ENCODE assay signal across 14 mouse cellular contexts in genomic region chr3:50609341-50610012, GRCm38 (mm10).
DNase-seq lines count a peak whose midpoint lies in the region; ATAC-seq lines count a peak whose summit lies in the region.
"Had no signal": no experiment of that assay in that cellular context is flagged by ENCODE, and none has a peak within 500 bp of the region (broad histone marks: within the 10 kb centered on the region; RNA-seq: fewer than 3 reads in every experiment).

No protein-coding gene starts in this region.

- no peak overlapping the region for H3K27ac ChIP-seq in hindbrain, embryonic 11.5 days (ENCODE audit: low read depth, low read length)
- H3K27ac ChIP-seq in hindbrain, embryonic 12.5 days, result no peak overlapping the region
- H3K27ac ChIP-seq in kidney, embryonic 14.5 days (ENCODE audit: low read depth, low read length), result no peak overlapping the region
- no peak overlapping the region for H3K27ac ChIP-seq in midbrain, embryonic 16.5 days (ENCODE audit: low read length)
- H3K27ac ChIP-seq: embryonic facial prominence, embryonic 13.5 days; lung, embryonic 15.5 days had no signal

- H3K36me3 ChIP-seq in hindbrain, embryonic 11.5 days (ENCODE audit: control insufficient read depth, insufficient read depth, low read length), result no peaks in the 10 kb centered on the region
- no peaks in the 10 kb centered on the region for H3K36me3 ChIP-seq in hindbrain, embryonic 12.5 days
- H3K36me3 ChIP-seq in kidney, embryonic 14.5 days (ENCODE audit: control insufficient read depth, insufficient read depth, low read length), result no peaks in the 10 kb centered on the region
- H3K36me3 ChIP-seq in midbrain, embryonic 16.5 days (ENCODE audit: control insufficient read depth, insufficient read depth, low read length), result no peaks in the 10 kb centered on the region
- H3K36me3 ChIP-seq: embryonic facial prominence, embryonic 13.5 days; lung, embryonic 15.5 days had no signal

- ATAC-seq in hindbrain, embryonic 11.5 days (ENCODE audit: low FRiP score), result peak; percentile 27; the same call in 1 of the 2 replicates
- no peak for ATAC-seq in hindbrain, embryonic 12.5 days (ENCODE audit: low FRiP score)
- peak; percentile 92 for ATAC-seq in kidney, embryonic 14.5 days (ENCODE audit: low FRiP score, low TSS enrichment)
- peak; percentile 60; the same call in 1 of the 2 replicates for ATAC-seq in midbrain, embryonic 16.5 days

- no peak overlapping the region for H3K4me2 ChIP-seq in hindbrain, embryonic 11.5 days (replicated peaks; ENCODE audit: low read depth, low read length)
- no peak overlapping the region for H3K4me2 ChIP-seq in hindbrain, embryonic 12.5 days (replicated peaks)
- H3K4me2 ChIP-seq in kidney, embryonic 14.5 days (replicated peaks; ENCODE audit: low read depth, low read length), result no peak overlapping the region
- H3K4me2 ChIP-seq in midbrain, embryonic 16.5 days (ENCODE audit: low read length), result no peak overlapping the region
- H3K4me2 ChIP-seq: embryonic facial prominence, embryonic 13.5 days; lung, embryonic 15.5 days had no signal

- 43% methylated on average over 11 of the region's 11 CpGs for WGBS in hindbrain, embryonic 11.5 days
- 41% methylated on average over 11 of the region's 11 CpGs for WGBS in hindbrain, embryonic 12.5 days
- WGBS in kidney, embryonic 14.5 days, result 20% methylated on average over 11 of the region's 11 CpGs
- WGBS in midbrain, embryonic 16.5 days, result 56% methylated on average over 11 of the region's 11 CpGs

- H3K9me3 ChIP-seq in hindbrain, embryonic 11.5 days (ENCODE audit: control insufficient read depth, low read length), result no peaks in the 10 kb centered on the region
- no peaks in the 10 kb centered on the region for H3K9me3 ChIP-seq in hindbrain, embryonic 12.5 days (replicated peaks)
- H3K9me3 ChIP-seq in kidney, embryonic 14.5 days (ENCODE audit: control insufficient read depth, low read length), result no peaks in the 10 kb centered on the region
- no peaks in the 10 kb centered on the region for H3K9me3 ChIP-seq in midbrain, embryonic 16.5 days (replicated peaks; ENCODE audit: control insufficient read depth, low read length, poor library complexity, severe bottlenecking)
- H3K9me3 ChIP-seq: embryonic facial prominence, embryonic 13.5 days; lung, embryonic 15.5 days had no signal

- H3K4me3 ChIP-seq in hindbrain, embryonic 11.5 days (ENCODE audit: low read depth, low read length), result no peak overlapping the region
- no peak overlapping the region for H3K4me3 ChIP-seq in hindbrain, embryonic 12.5 days
- H3K4me3 ChIP-seq in kidney, embryonic 14.5 days (ENCODE audit: low read length), result no peak overlapping the region
- no peak overlapping the region for H3K4me3 ChIP-seq in midbrain, embryonic 16.5 days (ENCODE audit: low read depth, low read length)
- H3K4me3 ChIP-seq: embryonic facial prominence, embryonic 13.5 days; lung, embryonic 15.5 days had no signal

- H3K9ac ChIP-seq in hindbrain, embryonic 11.5 days (ENCODE audit: low read depth, low read length), result no peak overlapping the region
- no peak overlapping the region for H3K9ac ChIP-seq in hindbrain, embryonic 12.5 days
- H3K9ac ChIP-seq in kidney, embryonic 14.5 days (ENCODE audit: low read depth, low read length), result no peak overlapping the region
- H3K9ac ChIP-seq in midbrain, embryonic 16.5 days (ENCODE audit: low read depth, low read length), result no peak overlapping the region
- H3K9ac ChIP-seq: embryonic facial prominence, embryonic 13.5 days; lung, embryonic 15.5 days had no signal

- no peaks in the 10 kb centered on the region for H3K27me3 ChIP-seq in hindbrain, embryonic 11.5 days (ENCODE audit: control insufficient read depth, insufficient read depth, low read length)
- no peaks in the 10 kb centered on the region for H3K27me3 ChIP-seq in hindbrain, embryonic 12.5 days
- H3K27me3 ChIP-seq in kidney, embryonic 14.5 days (ENCODE audit: control insufficient read depth, insufficient read depth, low read length), result no peaks in the 10 kb centered on the region
- no peaks in the 10 kb centered on the region for H3K27me3 ChIP-seq in midbrain, embryonic 16.5 days (ENCODE audit: control insufficient read depth, insufficient read depth, low read depth, low read length)
- H3K27me3 ChIP-seq: embryonic facial prominence, embryonic 13.5 days; lung, embryonic 15.5 days had no signal

- H3K4me1 ChIP-seq in hindbrain, embryonic 11.5 days (replicated peaks; ENCODE audit: control insufficient read depth, insufficient read depth, low read length), result no peaks in the 10 kb centered on the region
- H3K4me1 ChIP-seq in hindbrain, embryonic 12.5 days, result 0 out of 2 replicates have a peak, but pooled peaks cover 3% of the 10 kb centered on the region
- H3K4me1 ChIP-seq in kidney, embryonic 14.5 days (ENCODE audit: control insufficient read depth, insufficient read depth, low read length), result peaks cover 16% of the 10 kb centered on the region
- H3K4me1 ChIP-seq in midbrain, embryonic 16.5 days (ENCODE audit: control insufficient read depth, insufficient read depth, low read length), result no peaks in the 10 kb centered on the region
- H3K4me1 ChIP-seq: embryonic facial prominence, embryonic 13.5 days; lung, embryonic 15.5 days had no signal

- DNase-seq in hindbrain, embryonic 11.5 days (ENCODE audit: low spot score), result peak; percentile 9
- peak; percentile 32 for DNase-seq in embryo, embryonic 11 days
- no peak for DNase-seq in cerebellum, postnatal 25 days
- no peak for DNase-seq in adrenal gland, adult 2 months
- DNase-seq in ovary, postnatal 14 days (ENCODE audit: low spot score), result no peak
- DNase-seq: gastrocnemius, postnatal 10 days; heart, postnatal 10 days; right cerebral cortex, postnatal 14 days; thymus, adult 2 months had no signal

Comparison
In these comparisons a context has a peak if more than half of its experiments do, and no peak if none do; other contexts are left out.
1. DNase-seq: peak in hindbrain, embryonic 11.5 days (single experiment) and embryo, embryonic 11 days (single experiment); none in cerebellum, postnatal 25 days (0 of 2), adrenal gland, adult 2 months (single experiment) and ovary, postnatal 14 days (single experiment).